Mouse (Mus musculus) liver, postnatal 0 days (tissue): Measurements from ENCODE around the gene Lmbr1. TPM values are rescaled to one million over a fixed set of nuclear protein-coding genes. Genes with fewer than 3 reads are reported as not detected.

Experiments used
- ATAC-seq: fragments of 200-750 bp; cut with Nextera tagmentation; 2 replicates; pipeline ENCODE4 v1.8.0; 2017; ENCODE audit warnings: mild to moderate bottlenecking, moderate library complexity
- DNase-seq: peaks from one replicate; pipeline ENCODE4 v3.0.0-alpha.2; 2016
- H3K27ac ChIP-seq: fragments of 300-500 bp; sonication (generic); 2 replicates; pipeline ENCODE4 v1.5.1; 2014; ENCODE audit warnings: antibody characterized with exemption, moderate library complexity, mild to moderate bottlenecking, low read depth
- H3K27me3 ChIP-seq: fragments of 300-500 bp; sonication (generic); 2 replicates; pipeline ENCODE4 v1.6.1; 2014; ENCODE audit warnings: low read length, control low read depth, mixed read lengths; ENCODE audit not compliant: insufficient read depth
- H3K36me3 ChIP-seq: fragments of 300-500 bp; sonication (generic); replicated peaks from 2 replicates; pipeline ENCODE4 v1.6.1; 2014; ENCODE audit warnings: mild to moderate bottlenecking, control low read depth, low read length, moderate library complexity, mixed read lengths; ENCODE audit not compliant: insufficient read depth
- H3K4me1 ChIP-seq: fragments of 300-500 bp; sonication (generic); 2 replicates; pipeline ENCODE4 v1.6.1; 2014; ENCODE audit warnings: antibody characterized with exemption, mild to moderate bottlenecking, control low read depth; ENCODE audit not compliant: insufficient read depth
- H3K4me2 ChIP-seq: fragments of 300-500 bp; sonication (generic); 2 replicates; pipeline ENCODE4 v1.6.1; 2014; ENCODE audit warnings: low read depth, mild to moderate bottlenecking, low read length, moderate library complexity, mixed read lengths
- H3K4me3 ChIP-seq: fragments of 300-500 bp; sonication (generic); 2 replicates; pipeline ENCODE4 v1.5.1; 2014; ENCODE audit warnings: low read depth, low read length
- H3K9ac ChIP-seq: fragments of 300-500 bp; sonication (generic); replicated peaks from 2 replicates; pipeline ENCODE4 v1.6.1; 2014; ENCODE audit warnings: mild to moderate bottlenecking, moderate library complexity
- H3K9me3 ChIP-seq: fragments of 300-500 bp; sonication (generic); 2 replicates; pipeline ENCODE4 v1.6.1; 2016; ENCODE audit warnings: mild to moderate bottlenecking, control low read depth, low read length, mixed read lengths
- CTCF ChIP-seq: sonication (generic); IDR thresholded peaks from 2 replicates; pipeline ENCODE4 v1.5.1; 2016; ENCODE audit warnings: antibody characterized with exemption, low read depth
- EP300 ChIP-seq: IDR thresholded peaks from 2 replicates; pipeline ENCODE4 v1.6.1; 2016; ENCODE audit warnings: antibody characterized with exemption, low read depth, mild to moderate bottlenecking
- WGBS: fragments of 180-500 bp; shearing (Covaris S2); extraction: QIAGEN DNeasy Blood & Tissue Kit; methylation state at CpG from one replicate; pipeline ENCODE4 v1.1.7; 2014; ENCODE audit not compliant: insufficient replicate concordance; 5-methylcytosine and 5-hydroxymethylcytosine counted together
- polyA plus RNA-seq: library from polyadenylated mRNA; unstranded; fragments of >200 nt; fragmentation: Nextera tagmentation; extraction: Ambion mirVana; gene quantifications from 2 replicates; pipeline ENCODE4 v1.2.1, GENCODE M21; 2015

The Lmbr1 gene
- polyA plus RNA-seq, 1 experiment from 2014 or later = 3.1 TPM

GRCm38 (mm10) chr5:29388181-29388943 is 10.2 kb upstream of the Lmbr1 start:
- Histone ChIP-seq H3K4me2 (no peak overlapping the region), H3K4me1 (peaks cover 3% of the 10 kb centered on the region; the same call in 1 of the 2 replicates), H3K27ac (peak overlapping the region; percentile 51), H3K27me3 (no peaks in the 10 kb centered on the region), H3K4me3 (no peak overlapping the region), H3K9ac (no peak overlapping the region), H3K9me3 (no peaks in the 10 kb centered on the region), H3K36me3 (no peaks in the 10 kb centered on the region)
- WGBS = 26% methylated on average over 7 of the region's 7 CpGs
- DNase-seq (peak; percentile 41), ATAC-seq (peak; percentile 45; the same call in 1 of the 2 replicates)
- TF ChIP-seq CTCF (no peak), EP300 (no peak)

GRCm38 (mm10) chr5:29387591-29387990 is 9.4 kb upstream of the Lmbr1 start:
- ATAC-seq = no peak

GRCm38 (mm10) chr5:29382776-29383175 is 4.6 kb upstream of the Lmbr1 start:
- H3K27me3 ChIP-seq = no peaks in the 10 kb centered on the region
- TF ChIP-seq CTCF (peak; percentile 9; the same call in 1 of the 2 replicates), EP300 (no peak)
- H3K36me3 ChIP-seq = no peaks in the 10 kb centered on the region
- no peak overlapping the region for H3K4me3 ChIP-seq
- WGBS = 72% methylated on average over 1 of the region's 1 CpGs
- H3K27ac ChIP-seq = no peak overlapping the region
- no peak overlapping the region for H3K9ac ChIP-seq
- H3K4me2 ChIP-seq = no peak overlapping the region
- H3K4me1 ChIP-seq = peaks cover 2% of the 10 kb centered on the region
- DNase-seq (no peak), ATAC-seq (no peak)
- no peaks in the 10 kb centered on the region for H3K9me3 ChIP-seq

More at GRCm38 (mm10) chr5:29387591-29387990, 9.4 kb upstream of the Lmbr1 start:
- Histone ChIP-seq H3K4me1 (peaks cover 3% of the 10 kb centered on the region; the same call in 1 of the 2 replicates), H3K9ac (no peak overlapping the region), H3K27ac (no peak overlapping the region), H3K36me3 (no peaks in the 10 kb centered on the region), H3K4me3 (no peak overlapping the region), H3K27me3 (no peaks in the 10 kb centered on the region), H3K9me3 (no peaks in the 10 kb centered on the region), H3K4me2 (no peak overlapping the region)
- TF ChIP-seq EP300 (no peak), CTCF (no peak)
- 41% methylated on average over 1 of the region's 1 CpGs for WGBS
- DNase-seq = no peak

- no peak for ATAC-seq
- 0 out of 2 replicates have a peak, but pooled peaks cover 3% of the 10 kb centered on the region for H3K27me3 ChIP-seq
- H3K9me3 ChIP-seq = no peaks in the 10 kb centered on the region
- TF ChIP-seq CTCF (no peak), EP300 (no peak)
- H3K27ac ChIP-seq = no peak overlapping the region
- no peak for DNase-seq
- WGBS = 66% methylated on average over 2 of the region's 2 CpGs
- no peak overlapping the region for H3K9ac ChIP-seq
- peaks cover 10% of the 10 kb centered on the region for H3K4me1 ChIP-seq
- H3K4me3 ChIP-seq = no peak overlapping the region
- no peak overlapping the region for H3K4me2 ChIP-seq
- no peaks in the 10 kb centered on the region for H3K36me3 ChIP-seq
These were observed 1.9 kb upstream of the Lmbr1 start for GRCm38 (mm10) chr5:29380091-29380490.

- DNase-seq (peak; percentile 32), ATAC-seq (peak; percentile 71)
These were observed 446 bp downstream of the Lmbr1 start for GRCm38 (mm10) chr5:29377590-29378297.

GRCm38 (mm10) chr5:29363511-29363910 is 14.7 kb downstream of the Lmbr1 start:
- H3K27me3 ChIP-seq = no peaks in the 10 kb centered on the region
- WGBS = 68% methylated on average over 6 of the region's 6 CpGs
- no peaks in the 10 kb centered on the region for H3K9me3 ChIP-seq
- H3K4me2 ChIP-seq = no peak overlapping the region
- ATAC-seq (no peak), DNase-seq (no peak)
- H3K27ac ChIP-seq = no peak overlapping the region
- H3K9ac ChIP-seq = no peak overlapping the region
- no peaks in the 10 kb centered on the region; the same call in 1 of the 2 replicates for H3K36me3 ChIP-seq
- H3K4me1 ChIP-seq = no peaks in the 10 kb centered on the region
- TF ChIP-seq CTCF = no peak
- no peak for TF ChIP-seq EP300
- H3K4me3 ChIP-seq = no peak overlapping the region

More at GRCm38 (mm10) chr5:29377590-29378297, 446 bp downstream of the Lmbr1 start:
- no peaks in the 10 kb centered on the region for H3K36me3 ChIP-seq
- 2% methylated on average over 47 of the region's 47 CpGs for WGBS
- TF ChIP-seq CTCF (no peak), EP300 (no peak)
- H3K4me1 ChIP-seq = peaks cover 10% of the 10 kb centered on the region
- H3K9me3 ChIP-seq = no peaks in the 10 kb centered on the region
- peak overlapping the region; percentile 79 for H3K27ac ChIP-seq
- H3K27me3 ChIP-seq = 0 out of 2 replicates have a peak, but pooled peaks cover 3% of the 10 kb centered on the region
- peak overlapping the region; percentile 85 for H3K9ac ChIP-seq
- peak overlapping the region; percentile 97 for H3K4me2 ChIP-seq
- peak overlapping the region; percentile 86 for H3K4me3 ChIP-seq
